Mouse (Mus musculus): ENCODE data around the gene Cntnap2. TPM values are rescaled to one million over a fixed set of nuclear protein-coding genes. Genes with fewer than 3 reads are reported as not detected.

The Cntnap2 gene
- 10 to 100 TPM in 1 of 2 experiments, 1 to 10 TPM in 1; 8.8 to 10.6 TPM for total RNA-seq (2021)
- long read RNA-seq, experiment 1, partial matches to known transcripts: 0 of 2 reads
- long read RNA-seq, experiment 1, other reads (novel, unspliced or antisense): 2 of 2 reads
- long read RNA-seq, experiment 2, partial matches to known transcripts: 3 of 4 reads
- long read RNA-seq, experiment 2, other reads (novel, unspliced or antisense): 1 of 4 reads

DNA sequence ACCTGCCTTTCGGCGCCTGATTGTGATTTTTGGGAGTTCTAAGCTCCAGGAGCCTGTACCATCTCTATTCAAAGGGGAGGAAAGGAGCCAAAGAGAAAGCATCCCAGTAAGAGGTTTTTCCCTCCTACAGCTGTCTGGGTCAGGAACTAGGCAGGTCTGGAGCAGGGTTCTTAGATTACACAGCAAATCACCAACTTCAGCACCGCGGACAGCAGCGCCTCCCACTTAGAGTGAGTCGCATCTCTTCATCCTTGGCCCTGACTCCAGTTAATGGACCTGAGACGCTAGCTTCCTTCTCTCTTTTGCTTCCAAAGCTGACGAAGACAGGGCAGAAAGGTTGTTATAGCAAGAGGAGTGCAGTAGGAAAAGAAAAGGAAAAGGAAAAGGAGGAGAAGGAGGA, at the start of gene Cntnap2:
Gene Cntnap2, plus strand, starts transcription at position 267 of the 400 bp plus-strand sequence.
- peak; percentile 25 for DNase-seq
- intact Hi-C loops (cut with DNase I; ENCODE audit: low total_unique reads): no loop called here

- no peak for DNase-seq
- intact Hi-C loops (cut with DNase I; ENCODE audit: low total_unique reads): no loop called here
Observed at GRCm38 (mm10) chr6:45026011-45026682, 33.0 kb upstream of the Cntnap2 start.

- intact Hi-C loops (cut with DNase I; ENCODE audit: low total_unique reads): no loop called here
- no peak for DNase-seq
Observed at GRCm38 (mm10) chr6:45039454-45039853, 19.7 kb upstream of the Cntnap2 start.

GRCm38 (mm10) chr6:45059556-45060471, 657 bp downstream of the Cntnap2 start:
- no peak for DNase-seq
- intact Hi-C loops (cut with DNase I; ENCODE audit: low total_unique reads): no loop called here

GRCm38 (mm10) chr6:45062214-45062997, 3.2 kb downstream of the Cntnap2 start:
- intact Hi-C loops (cut with DNase I; ENCODE audit: low total_unique reads): no loop called here
- no peak for DNase-seq

- intact Hi-C loops (cut with DNase I; ENCODE audit: low total_unique reads): no loop called here
- no peak for DNase-seq
Observed at GRCm38 (mm10) chr6:45088304-45088703, 29.1 kb downstream of the Cntnap2 start.

DNA sequence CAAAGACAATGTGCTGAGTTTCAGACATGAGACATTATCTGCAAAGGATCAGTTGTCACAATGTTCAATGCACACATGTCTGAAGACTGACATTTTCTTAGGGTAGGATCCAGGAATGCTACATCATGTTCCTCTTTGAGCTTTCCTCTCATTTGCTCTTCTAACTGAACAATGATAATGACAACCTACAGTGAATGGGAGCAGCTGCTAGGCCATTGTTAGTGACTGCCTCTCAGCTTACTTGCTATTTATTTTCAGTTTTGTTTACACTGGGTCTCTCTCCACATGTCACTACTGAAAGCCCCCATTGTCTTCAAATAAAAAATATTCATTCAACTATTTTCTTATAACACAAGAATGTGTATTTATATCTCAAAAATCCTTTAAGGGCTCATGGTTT, 54.5 kb downstream of the Cntnap2 start:
- intact Hi-C loops (cut with DNase I; ENCODE audit: low total_unique reads): no loop called here
- no peak for DNase-seq

GRCm38 (mm10) chr6:45144882-45145281, 85.7 kb downstream of the Cntnap2 start:
- no peak for DNase-seq
- intact Hi-C loops (cut with DNase I; ENCODE audit: low total_unique reads): no loop called here

DNA sequence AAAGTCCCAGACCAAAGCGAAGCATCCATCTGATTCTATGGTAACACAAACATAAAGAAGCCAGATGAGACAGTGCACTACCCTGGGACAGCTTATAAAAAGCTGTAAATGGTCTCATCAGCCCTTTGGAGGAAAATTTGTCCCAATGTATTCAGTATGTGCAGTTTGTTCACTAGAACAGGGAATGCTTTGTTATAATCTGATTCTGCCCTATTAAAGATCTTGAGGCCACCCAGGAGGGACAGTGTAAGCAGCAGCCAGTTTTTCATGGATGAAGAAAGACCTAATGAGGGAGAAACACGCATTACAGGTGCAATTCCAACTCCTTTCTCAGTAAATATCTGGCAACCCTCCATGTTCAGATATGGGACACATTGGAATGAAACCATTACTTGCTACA, 145.9 kb downstream of the Cntnap2 start:
- no peak for DNase-seq
- intact Hi-C loops (cut with DNase I; ENCODE audit: low total_unique reads): no loop called here

GRCm38 (mm10) chr6:45214330-45214729, 155.2 kb downstream of the Cntnap2 start:
- intact Hi-C loops (cut with DNase I; ENCODE audit: low total_unique reads): no loop called here
- DNase-seq: no peak

DNA sequence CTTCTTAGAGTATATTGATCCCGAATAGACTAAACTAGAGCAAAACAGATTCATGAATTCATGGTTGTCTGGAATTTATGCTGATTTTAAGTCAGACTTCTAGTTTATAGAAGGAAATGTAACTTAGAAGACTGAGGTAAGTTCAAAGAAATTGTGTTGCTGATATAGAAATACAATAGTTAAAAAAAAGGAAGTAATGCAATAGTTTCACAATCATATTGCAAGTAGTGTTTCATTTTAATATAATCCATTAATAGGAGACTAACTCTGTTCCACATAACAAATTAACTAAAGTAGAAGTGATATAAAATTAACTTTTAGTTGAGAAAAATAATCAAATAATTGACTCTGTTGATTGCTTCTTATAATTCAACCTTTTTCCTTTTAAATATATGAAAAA, 169.8 kb downstream of the Cntnap2 start:
- intact Hi-C loops (cut with DNase I; ENCODE audit: low total_unique reads): no loop called here

DNA sequence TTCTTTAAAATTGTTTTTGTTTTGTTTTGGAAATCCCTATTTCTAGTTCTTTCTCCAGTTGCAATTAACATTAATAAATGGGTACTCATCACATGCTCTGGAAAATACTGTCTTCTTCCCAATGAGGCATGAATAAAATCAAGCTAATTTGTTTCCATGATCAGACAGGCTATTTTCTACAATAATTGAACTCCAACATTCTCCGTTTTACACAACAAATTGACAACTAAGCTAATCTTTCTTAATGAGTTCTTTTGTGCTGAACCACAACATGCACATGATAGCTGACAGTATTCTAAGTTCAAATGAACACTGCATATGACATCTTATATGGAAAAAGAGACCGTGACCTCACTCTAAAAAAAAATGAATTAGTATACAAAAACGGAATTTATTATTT, 173.4 kb downstream of the Cntnap2 start:
- no peak for DNase-seq
- intact Hi-C loops (cut with DNase I; ENCODE audit: low total_unique reads): no loop called here

More for the DNA sequence above, 169.8 kb downstream of the Cntnap2 start:
- no peak for DNase-seq

DNA sequence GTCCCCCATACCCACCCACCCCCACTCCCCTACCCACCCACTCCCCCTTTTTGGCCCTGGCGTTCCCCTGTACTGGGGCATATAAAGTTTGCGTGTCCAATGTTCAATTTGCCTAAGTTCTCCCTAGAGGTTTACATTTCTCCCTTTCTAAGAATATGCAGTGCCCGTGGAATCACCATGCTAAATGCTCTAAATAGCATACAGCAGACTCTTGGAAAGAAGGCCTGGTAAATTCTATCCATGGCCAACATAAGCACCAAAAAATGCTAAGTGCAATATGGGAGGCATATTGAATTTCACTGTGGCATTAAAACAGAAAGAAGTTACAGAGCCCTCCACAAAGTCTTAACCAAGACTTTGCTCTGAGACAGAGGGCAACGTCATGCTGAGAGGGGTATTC, 177.4 kb downstream of the Cntnap2 start:
- DNase-seq: no peak
- intact Hi-C loops (cut with DNase I; ENCODE audit: low total_unique reads): no loop called here

DNA sequence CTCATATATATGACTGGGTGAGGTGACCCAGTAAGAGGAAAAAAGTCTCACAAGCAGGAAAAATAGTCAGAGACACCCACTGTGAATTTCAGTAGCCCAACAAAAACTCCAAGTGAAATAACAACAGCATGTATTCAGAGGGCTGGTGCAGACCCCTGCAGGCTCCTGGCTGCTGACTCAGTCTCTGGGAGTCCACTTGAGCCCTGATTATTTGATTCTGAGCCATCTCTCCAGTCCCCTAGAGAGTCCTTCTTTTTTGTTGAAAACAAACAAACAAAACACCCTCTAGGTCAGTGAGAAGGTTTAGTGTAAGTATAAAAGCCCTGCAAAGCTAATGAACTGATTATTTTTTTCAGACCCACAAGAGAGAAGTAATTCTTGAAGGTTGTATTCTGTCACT, 179.0 kb downstream of the Cntnap2 start:
- intact Hi-C loops (cut with DNase I; ENCODE audit: low total_unique reads): no loop called here

GRCm38 (mm10) chr6:45241218-45241617, 182.1 kb downstream of the Cntnap2 start:
- intact Hi-C loops (cut with DNase I; ENCODE audit: low total_unique reads): no loop called here
- no peak for DNase-seq

More for the DNA sequence above, 179.0 kb downstream of the Cntnap2 start:
- DNase-seq: no peak

DNA sequence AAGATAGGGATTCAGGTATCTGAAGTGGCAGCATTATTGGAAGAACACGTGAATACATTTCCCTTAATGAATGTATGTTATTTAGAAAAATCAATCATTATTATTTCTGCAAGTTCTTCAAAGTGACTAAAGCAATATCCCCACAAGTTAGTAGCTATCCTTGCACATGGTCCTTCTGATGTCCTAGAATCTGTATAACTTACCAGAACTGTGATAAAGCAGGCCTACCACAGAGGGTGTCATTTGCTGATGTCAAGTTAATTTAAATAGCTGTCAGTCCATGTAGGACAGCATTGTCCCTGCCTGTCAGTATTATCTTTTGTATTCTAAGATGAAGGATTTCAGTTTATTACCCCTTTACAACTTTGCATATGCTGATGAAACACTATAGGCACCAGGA, 185.5 kb downstream of the Cntnap2 start:
- no peak for DNase-seq
- intact Hi-C loops (cut with DNase I; ENCODE audit: low total_unique reads): no loop called here

DNA sequence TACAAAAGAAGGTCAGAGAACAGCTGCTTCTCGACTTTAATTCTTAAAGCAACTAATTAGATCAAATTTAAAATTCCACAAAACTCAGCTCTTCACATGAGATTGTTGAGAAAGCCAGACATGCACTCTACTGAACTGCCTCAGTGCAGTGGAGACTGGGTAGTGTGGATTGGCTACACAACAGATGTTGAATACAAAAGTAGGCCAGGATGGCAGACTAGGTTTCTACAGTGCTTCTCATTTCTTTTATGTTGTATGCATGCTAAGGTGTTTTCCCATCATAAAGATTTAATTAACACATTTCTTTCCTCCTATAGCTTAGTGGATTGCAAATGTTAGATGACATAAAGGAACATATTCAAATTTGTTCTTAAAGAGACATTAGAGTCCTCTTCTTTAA, 198.9 kb downstream of the Cntnap2 start:
- no peak for DNase-seq
- intact Hi-C loops (cut with DNase I; ENCODE audit: low total_unique reads): no loop called here

DNA sequence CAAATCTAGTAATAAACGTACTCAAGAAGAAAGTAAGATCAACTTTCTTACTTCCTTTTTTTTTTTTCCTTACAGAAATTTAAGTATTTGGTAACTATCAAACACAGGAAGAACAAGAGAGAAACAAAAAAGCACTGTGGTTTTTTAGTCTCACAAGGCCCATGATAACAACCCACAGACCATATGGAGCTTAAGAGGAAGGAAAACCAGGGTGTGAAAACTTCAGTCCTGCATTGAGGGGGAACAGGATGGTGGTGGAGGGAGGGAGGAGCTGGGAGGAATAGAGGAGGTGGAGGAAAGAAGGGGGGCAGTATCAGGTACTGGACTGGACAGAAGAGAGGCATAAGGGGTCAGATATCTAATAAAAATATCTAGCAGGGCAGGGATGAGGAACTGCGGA, 212.4 kb downstream of the Cntnap2 start:
- intact Hi-C loops (cut with DNase I; ENCODE audit: low total_unique reads): no loop called here
- DNase-seq: no peak

GRCm38 (mm10) chr6:45273259-45273775, 214.2 kb downstream of the Cntnap2 start:
- DNase-seq: no peak
- intact Hi-C loops (cut with DNase I; ENCODE audit: low total_unique reads): no loop called here
